Mouse (Mus musculus): Measurements from ENCODE around the gene Taok3.

DNA sequence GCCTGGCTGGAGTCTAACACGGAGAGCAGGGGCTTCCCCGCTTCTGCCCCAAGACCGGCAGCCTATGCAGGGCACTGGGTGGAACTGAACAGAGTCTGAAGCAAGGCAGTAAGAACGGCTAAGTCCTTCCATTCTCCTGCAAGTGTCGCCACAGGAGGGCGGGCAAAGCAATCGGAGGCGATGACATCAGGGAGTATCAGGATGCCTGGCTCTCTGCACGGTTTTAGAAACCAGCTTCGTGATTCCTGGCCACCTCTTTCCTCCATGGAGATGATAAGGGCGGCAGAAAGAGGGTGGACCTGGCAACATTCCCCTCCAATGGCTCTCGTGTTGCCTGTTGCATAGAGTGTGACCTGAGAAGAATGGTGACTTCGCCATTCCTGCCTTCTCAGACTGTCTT is 32.2 kb upstream of the Taok3 start:
- TF ChIP-seq CTCF (IDR thresholded peaks at IDR 0.05; ENCODE audit: borderline replicate concordance, insufficient read depth, low read length) = peak; percentile 39; the same call in 1 of the 2 replicates
- no peak for TF ChIP-seq POLR2A (IDR thresholded peaks at IDR 0.05; ENCODE audit: low read depth, low read length)
